Mouse (Mus musculus) brain, embryonic 14.5 days (tissue): ENCODE data around the gene Olfr466.

Experiments
- CTCF ChIP-seq: fragments of 200-500 bp; IDR thresholded peaks from 2 replicates; pipeline ENCODE4 v1.5.1; 2012; ENCODE audit warnings: inconsistent platforms, mild to moderate bottlenecking, moderate library complexity, borderline replicate concordance; ENCODE audit not compliant: insufficient read depth, insufficient read length; ENCODE audit errors: extremely low read depth
- POLR2A ChIP-seq: fragments of 200-500 bp; IDR thresholded peaks from 2 replicates; pipeline ENCODE4 v1.6.1; 2012; ENCODE audit warnings: mild to moderate bottlenecking, inconsistent platforms, borderline replicate concordance; ENCODE audit not compliant: poor library complexity, insufficient read depth, insufficient read length, severe bottlenecking; ENCODE audit errors: extremely low read depth

DNA sequence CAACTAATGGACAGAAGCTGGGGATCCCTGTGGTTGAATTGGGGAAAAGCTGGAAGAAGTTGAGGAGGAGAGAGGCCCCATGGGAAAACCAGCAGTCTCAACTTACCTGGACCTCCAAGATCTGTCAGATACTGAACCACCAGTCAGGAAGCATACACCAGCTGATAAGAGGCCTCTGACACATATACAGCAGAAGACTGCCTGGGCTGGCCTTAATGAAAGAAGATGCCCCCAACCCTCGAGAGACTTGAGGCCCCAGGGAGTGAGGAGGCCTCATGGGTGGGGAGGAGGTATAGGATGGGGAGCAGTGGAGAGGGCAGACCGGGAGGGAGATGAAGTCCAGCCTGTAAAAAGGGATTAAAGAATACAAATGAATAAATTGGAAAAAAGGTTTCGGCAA lies 29.1 kb upstream of the Olfr466 start:
- TF ChIP-seq POLR2A (no peak), CTCF (no peak)
